In genomic region chr1:147125541-147125940, GRCm38 (mm10) we compare ENCODE assay signal across 19 mouse cellular contexts.
A peak's percentile ranks its signal among the peaks of the same experiment; 100 is the strongest.
DNase-seq lines count a peak whose midpoint lies in the region.
"Had no signal": no experiment of that assay in that cellular context is flagged by ENCODE, and none has a peak within 500 bp of the region (broad histone marks: within the 10 kb centered on the region; RNA-seq: fewer than 3 reads in every experiment).

No protein-coding gene starts in this region.

- intact Hi-C loops in heart, postnatal 36 days (cut with DNase I) = no loop called here

- DNase-seq in ES-CJ7 (ENCODE audit: low read depth, low spot score) = peak; percentile 52
- DNase-seq in R1 (ENCODE audit: low read depth, low spot score) = peak; percentile 62
- DNase-seq in ZHBTc4 (ENCODE audit: low read depth, low spot score) = peak; percentile 26
- no peak for DNase-seq in thymus, postnatal 4 days
- DNase-seq in heart, postnatal 36 days = no peak
- no peak for DNase-seq in adrenal gland, postnatal 10 days
- DNase-seq: adrenal gland, adult 2 months; adrenal gland, adult 8-10 months; adrenal gland, postnatal 14 days; adrenal gland, postnatal 25 days; adrenal gland, postnatal 36 days; B cell, adult 2 months; cerebellum, adult 11 months; cerebellum, adult 11-12 months; cerebellum, adult 18-20 months; cerebellum, adult 2 months; cerebellum, adult 8-10 months; cerebellum, adult 9-10 months; cerebellum, adult 9-11 months had no signal

Comparison
In these comparisons a context has a peak if more than half of its experiments do, and no peak if none do; other contexts are left out.
1. DNase-seq: peak in ES-CJ7 (single experiment), R1 (single experiment) and ZHBTc4 (single experiment); none in thymus, postnatal 4 days (single experiment), heart, postnatal 36 days (0 of 2) and adrenal gland, postnatal 10 days (single experiment).